Mouse (Mus musculus): ENCODE measurements around the gene Srgap2. TPM values are rescaled to one million over a fixed set of nuclear protein-coding genes. Genes with fewer than 3 reads are reported as not detected.

The Srgap2 gene
- polyA plus RNA-seq, 1 experiment from 2014 or later = 16.4 TPM

DNA sequence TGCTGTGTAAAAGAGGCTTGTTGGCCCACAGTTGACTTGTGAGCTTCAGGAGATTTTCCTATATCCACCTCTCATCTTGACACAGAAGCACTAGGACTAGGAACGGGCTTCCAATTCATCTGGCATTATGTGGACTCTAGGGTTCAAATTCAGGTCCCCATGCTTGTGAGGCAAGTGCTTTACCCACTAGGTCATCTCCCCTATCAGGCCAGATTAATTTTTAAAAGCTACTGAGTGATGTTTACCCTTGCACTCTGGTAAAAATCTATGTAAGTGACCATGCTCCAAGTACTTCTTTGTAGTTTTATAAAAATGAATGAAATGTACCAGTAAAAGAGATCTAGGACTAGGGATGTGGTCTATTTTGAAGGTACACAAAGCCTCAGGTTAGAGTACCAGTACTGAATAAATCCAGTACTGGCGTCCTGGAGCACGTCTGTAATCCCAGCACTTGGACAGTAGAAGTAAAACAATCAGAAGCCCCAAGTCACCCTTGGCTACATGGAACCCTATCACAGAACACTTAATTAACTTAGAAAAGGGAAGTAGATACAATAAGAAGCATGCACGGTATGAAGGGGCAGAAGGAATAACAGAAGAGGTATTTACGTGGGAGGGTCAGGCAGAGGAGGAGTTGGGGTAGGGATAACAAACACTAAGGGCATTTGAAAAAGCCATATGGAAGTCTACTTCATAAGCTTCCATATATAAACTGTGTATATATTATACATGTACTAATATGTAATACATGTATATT lies 40.9 kb downstream of the Srgap2 start:
- Histone ChIP-seq H3K4me3 (ENCODE audit: low read depth, low read length) (no peak overlapping the region), H3K4me2 (no peak overlapping the region), H3K9me3 (ENCODE audit: control insufficient read depth, low read length) (no peaks in the 10 kb centered on the region), H3K4me1 (ENCODE audit: control insufficient read depth, insufficient read depth, low read length) (0 out of 2 replicates have a peak, but pooled peaks cover 2% of the 10 kb centered on the region), H3K9ac (ENCODE audit: low read length) (no peak overlapping the region), H3K27ac (ENCODE audit: low read depth, low read length) (no peak overlapping the region), H3K27me3 (ENCODE audit: control insufficient read depth, insufficient read depth, low read length) (no peaks in the 10 kb centered on the region), H3K36me3 (ENCODE audit: control insufficient read depth, insufficient read depth, low read length) (no peaks in the 10 kb centered on the region)
- ATAC-seq (ENCODE audit: low FRiP score) (no peak), DNase-seq (ENCODE audit: low spot score, missing footprints) (peak; percentile 65)
- WGBS = 77% methylated on average over 5 of the region's 5 CpGs

DNA sequence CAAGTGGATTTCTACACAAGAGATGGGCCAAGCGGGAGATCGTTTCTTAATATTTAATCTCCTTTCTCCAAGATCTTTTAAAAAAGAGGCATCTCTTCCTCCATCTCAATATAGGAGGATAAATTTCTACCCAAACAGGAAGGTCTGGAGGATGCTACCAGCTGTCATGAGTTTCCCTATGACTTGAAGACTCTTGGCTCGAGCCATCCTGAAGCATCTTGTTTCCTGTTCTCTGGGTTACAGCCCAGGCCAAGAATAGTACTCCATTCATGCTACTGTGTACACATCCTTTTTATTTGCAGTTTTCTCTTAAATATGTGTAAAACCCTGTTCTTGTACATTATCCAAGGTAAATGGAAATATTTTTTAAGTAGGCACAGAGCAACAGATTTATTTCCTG lies 44.9 kb downstream of the Srgap2 start:
- 0 out of 2 replicates have a peak, but pooled peaks cover 5% of the 10 kb centered on the region for H3K9me3 ChIP-seq (ENCODE audit: control insufficient read depth, low read length)
- H3K4me2 ChIP-seq = no peak overlapping the region
- no peaks in the 10 kb centered on the region for H3K27me3 ChIP-seq (ENCODE audit: control insufficient read depth, insufficient read depth, low read length)
- no peak overlapping the region for H3K4me3 ChIP-seq (ENCODE audit: low read depth, low read length)
- H3K27ac ChIP-seq (ENCODE audit: low read depth, low read length) = no peak overlapping the region
- no peak overlapping the region for H3K9ac ChIP-seq (ENCODE audit: low read length)
- H3K4me1 ChIP-seq (ENCODE audit: control insufficient read depth, insufficient read depth, low read length) = 0 out of 2 replicates have a peak, but pooled peaks cover 2% of the 10 kb centered on the region
- ATAC-seq (ENCODE audit: low FRiP score) (no peak), DNase-seq (ENCODE audit: low spot score, missing footprints) (no peak)
- 93% methylated on average over 3 of the region's 3 CpGs for WGBS
- H3K36me3 ChIP-seq (ENCODE audit: control insufficient read depth, insufficient read depth, low read length) = no peaks in the 10 kb centered on the region

DNA sequence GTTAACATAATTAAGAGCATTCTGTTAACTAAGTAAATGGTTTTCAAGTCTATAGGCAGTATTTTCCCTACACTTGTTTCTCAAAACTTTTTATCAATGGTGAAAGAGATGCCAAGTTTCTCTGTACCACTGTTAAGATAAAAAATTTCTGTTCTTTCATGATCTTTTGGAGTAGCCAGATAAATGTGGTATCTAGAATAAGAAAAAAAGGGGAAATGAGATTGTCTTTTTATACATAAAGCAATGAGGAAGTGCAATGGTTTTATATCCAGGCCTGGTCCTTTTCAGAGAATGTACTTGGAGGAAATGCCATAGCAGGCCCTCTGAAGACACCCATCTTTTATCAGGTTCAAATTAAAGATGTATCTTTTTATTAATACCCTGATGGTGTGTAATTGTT lies 45.8 kb downstream of the Srgap2 start:
- 0 out of 2 replicates have a peak, but pooled peaks cover 5% of the 10 kb centered on the region for H3K9me3 ChIP-seq (ENCODE audit: control insufficient read depth, low read length)
- H3K27me3 ChIP-seq (ENCODE audit: control insufficient read depth, insufficient read depth, low read length) = no peaks in the 10 kb centered on the region
- DNase-seq (ENCODE audit: low spot score, missing footprints) (no peak), ATAC-seq (ENCODE audit: low FRiP score) (no peak)
- H3K9ac ChIP-seq (ENCODE audit: low read length) = no peak overlapping the region
- no peak overlapping the region for H3K4me2 ChIP-seq
- no peak overlapping the region for H3K4me3 ChIP-seq (ENCODE audit: low read depth, low read length)
- no peak overlapping the region for H3K27ac ChIP-seq (ENCODE audit: low read depth, low read length)
- H3K4me1 ChIP-seq (ENCODE audit: control insufficient read depth, insufficient read depth, low read length) = no peaks in the 10 kb centered on the region
- H3K36me3 ChIP-seq (ENCODE audit: control insufficient read depth, insufficient read depth, low read length) = no peaks in the 10 kb centered on the region

DNA sequence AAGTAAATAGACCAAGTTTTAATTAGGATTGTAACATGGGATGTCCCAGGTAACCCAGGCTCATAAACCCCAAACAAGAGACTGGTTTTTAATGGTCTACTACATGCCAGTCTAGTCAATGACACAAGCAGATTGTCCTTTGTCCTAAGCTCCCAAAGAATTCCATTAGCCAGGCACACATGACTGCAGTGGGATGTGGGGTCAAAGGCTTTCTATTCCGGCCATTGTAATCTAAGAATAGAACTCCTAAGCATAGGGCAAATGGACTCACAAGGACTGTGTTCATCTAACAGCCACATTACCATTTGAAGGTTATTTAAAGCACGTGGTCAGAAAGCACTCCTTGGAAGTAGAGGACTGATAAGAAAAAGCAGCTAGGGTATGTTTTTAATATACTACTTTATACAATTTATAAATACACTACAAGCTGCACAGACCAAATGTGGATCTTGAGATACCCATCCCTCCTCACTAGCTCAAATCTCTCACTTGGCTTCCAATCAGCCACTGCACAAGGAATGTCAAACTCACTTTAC lies 48.3 kb downstream of the Srgap2 start:
- no peak for DNase-seq (ENCODE audit: low spot score, missing footprints)
- no peaks in the 10 kb centered on the region for H3K27me3 ChIP-seq (ENCODE audit: control insufficient read depth, insufficient read depth, low read length)
- ATAC-seq (ENCODE audit: low FRiP score) = 0 out of 2 replicates have a peak, but pooled peaks have one; percentile 27

DNA sequence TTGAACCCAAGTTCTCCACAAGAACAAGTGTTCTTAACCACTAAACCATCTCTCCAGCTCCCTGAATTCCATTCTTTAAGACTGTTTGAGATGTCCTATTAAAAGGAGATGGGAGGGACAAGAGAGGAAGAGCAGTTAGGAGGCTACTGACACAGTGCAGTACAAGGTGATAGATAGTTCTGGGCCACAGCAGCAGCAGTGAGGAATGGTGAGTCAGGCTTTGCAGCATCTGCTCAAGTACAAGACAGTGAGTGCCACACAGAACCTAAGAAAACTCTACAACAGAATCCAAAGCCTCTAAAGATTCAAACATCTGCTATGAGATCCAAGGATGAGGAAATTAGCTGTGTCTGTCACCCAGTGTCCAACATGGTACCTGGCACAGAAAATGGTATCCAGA lies 51.8 kb downstream of the Srgap2 start:
- ATAC-seq (ENCODE audit: low FRiP score) (no peak), DNase-seq (ENCODE audit: low spot score, missing footprints) (no peak)
- Histone ChIP-seq H3K4me2 (no peak overlapping the region), H3K27ac (ENCODE audit: low read depth, low read length) (no peak overlapping the region), H3K9ac (ENCODE audit: low read length) (no peak overlapping the region), H3K27me3 (ENCODE audit: control insufficient read depth, insufficient read depth, low read length) (no peaks in the 10 kb centered on the region), H3K4me3 (ENCODE audit: low read depth, low read length) (no peak overlapping the region), H3K36me3 (ENCODE audit: control insufficient read depth, insufficient read depth, low read length) (no peaks in the 10 kb centered on the region), H3K4me1 (ENCODE audit: control insufficient read depth, insufficient read depth, low read length) (peaks cover 3% of the 10 kb centered on the region; the same call in 1 of the 2 replicates), H3K9me3 (ENCODE audit: control insufficient read depth, low read length) (0 out of 2 replicates have a peak, but pooled peaks cover 5% of the 10 kb centered on the region)

More for the DNA sequence above, 48.3 kb downstream of the Srgap2 start:
- Histone ChIP-seq H3K9ac (ENCODE audit: low read length) (no peak overlapping the region), H3K4me3 (ENCODE audit: low read depth, low read length) (no peak overlapping the region), H3K27ac (ENCODE audit: low read depth, low read length) (no peak overlapping the region), H3K4me2 (no peak overlapping the region), H3K9me3 (ENCODE audit: control insufficient read depth, low read length) (0 out of 2 replicates have a peak, but pooled peaks cover 5% of the 10 kb centered on the region), H3K4me1 (ENCODE audit: control insufficient read depth, insufficient read depth, low read length) (no peaks in the 10 kb centered on the region), H3K36me3 (ENCODE audit: control insufficient read depth, insufficient read depth, low read length) (no peaks in the 10 kb centered on the region)
- 36% methylated on average over 2 of the region's 2 CpGs for WGBS

DNA sequence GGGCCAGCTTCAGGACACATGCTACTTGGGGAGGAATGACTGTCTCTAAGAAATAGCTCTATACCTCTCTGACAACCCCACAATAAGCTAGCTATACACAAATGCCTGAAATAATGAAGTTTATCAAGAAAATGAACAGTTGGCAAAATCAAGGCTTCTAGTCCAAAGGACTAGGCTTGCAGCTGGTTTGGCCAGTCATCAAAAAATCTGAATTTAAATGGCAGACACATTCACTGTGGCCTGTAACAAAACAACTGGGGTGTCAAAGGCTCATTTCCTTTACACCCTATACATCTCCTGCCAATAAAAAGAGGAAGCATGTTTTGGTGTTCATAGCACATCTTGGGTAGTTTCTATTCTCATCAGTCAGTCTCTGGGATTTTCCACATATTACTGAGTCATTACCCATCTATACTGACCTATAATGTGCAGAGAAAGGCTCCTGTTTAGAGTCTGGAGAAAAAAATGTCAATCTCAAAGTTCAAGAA lies 53.5 kb downstream of the Srgap2 start:
- Histone ChIP-seq H3K9me3 (ENCODE audit: control insufficient read depth, low read length) (no peaks in the 10 kb centered on the region), H3K4me1 (ENCODE audit: control insufficient read depth, insufficient read depth, low read length) (peaks cover 3% of the 10 kb centered on the region; the same call in 1 of the 2 replicates)
- DNase-seq (ENCODE audit: low spot score, missing footprints) = no peak

DNA sequence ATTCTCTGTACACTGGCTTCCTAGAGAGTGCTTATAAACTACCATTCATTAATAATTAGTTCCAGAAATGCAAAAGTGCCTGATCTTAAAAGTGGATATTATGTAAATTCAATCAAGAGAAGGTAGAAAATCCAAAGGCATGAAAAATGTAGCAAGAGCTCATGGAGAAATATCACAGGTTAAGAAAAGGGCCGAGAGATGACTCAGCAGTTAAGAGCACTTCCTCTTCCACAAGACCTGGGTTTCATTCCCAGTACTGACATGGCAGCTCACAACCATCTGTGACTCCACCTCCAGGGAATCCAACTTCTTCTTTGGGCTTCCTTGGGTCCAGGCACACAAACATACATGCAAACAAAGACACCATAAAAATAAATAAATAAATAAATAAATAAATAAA lies 56.6 kb downstream of the Srgap2 start:
- H3K9ac ChIP-seq (ENCODE audit: low read length) = no peak overlapping the region
- H3K4me2 ChIP-seq = no peak overlapping the region
- 93% methylated on average over 1 of the region's 1 CpGs for WGBS
- ATAC-seq (ENCODE audit: low FRiP score) (no peak), DNase-seq (ENCODE audit: low spot score, missing footprints) (no peak)
- H3K36me3 ChIP-seq (ENCODE audit: control insufficient read depth, insufficient read depth, low read length) = no peaks in the 10 kb centered on the region
- no peak overlapping the region for H3K4me3 ChIP-seq (ENCODE audit: low read depth, low read length)
- H3K9me3 ChIP-seq (ENCODE audit: control insufficient read depth, low read length) = no peaks in the 10 kb centered on the region
- no peak overlapping the region for H3K27ac ChIP-seq (ENCODE audit: low read depth, low read length)
- H3K4me1 ChIP-seq (ENCODE audit: control insufficient read depth, insufficient read depth, low read length) = peaks cover 3% of the 10 kb centered on the region; the same call in 1 of the 2 replicates
- no peaks in the 10 kb centered on the region for H3K27me3 ChIP-seq (ENCODE audit: control insufficient read depth, insufficient read depth, low read length)

More for the DNA sequence above, 53.5 kb downstream of the Srgap2 start:
- Histone ChIP-seq H3K4me2 (no peak overlapping the region), H3K4me3 (ENCODE audit: low read depth, low read length) (no peak overlapping the region), H3K27ac (ENCODE audit: low read depth, low read length) (no peak overlapping the region), H3K9ac (ENCODE audit: low read length) (no peak overlapping the region), H3K36me3 (ENCODE audit: control insufficient read depth, insufficient read depth, low read length) (no peaks in the 10 kb centered on the region), H3K27me3 (ENCODE audit: control insufficient read depth, insufficient read depth, low read length) (no peaks in the 10 kb centered on the region)
- ATAC-seq (ENCODE audit: low FRiP score) = no peak

DNA sequence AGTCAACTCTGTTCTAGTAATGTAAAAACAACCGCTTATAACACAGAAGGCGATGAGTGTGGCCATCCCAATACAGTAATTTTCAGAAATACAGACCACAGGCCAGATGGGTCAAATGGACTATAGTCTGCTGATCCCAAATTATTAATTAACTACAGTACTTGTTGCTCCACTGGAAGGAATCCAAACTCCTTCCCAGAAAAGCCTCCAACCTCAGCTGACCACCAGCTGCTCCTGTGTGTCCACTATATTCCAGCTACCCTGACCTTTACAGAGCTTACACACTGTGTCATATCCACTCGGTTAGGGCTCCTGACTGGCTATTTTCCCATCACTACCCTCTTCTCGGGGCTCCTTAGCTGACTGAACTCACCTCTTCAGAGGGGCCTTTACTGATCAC lies 61.3 kb downstream of the Srgap2 start:
- H3K4me2 ChIP-seq = no peak overlapping the region
- no peaks in the 10 kb centered on the region for H3K4me1 ChIP-seq (ENCODE audit: control insufficient read depth, insufficient read depth, low read length)
- DNase-seq (ENCODE audit: low spot score, missing footprints) (no peak), ATAC-seq (ENCODE audit: low FRiP score) (no peak)
- H3K4me3 ChIP-seq (ENCODE audit: low read depth, low read length) = no peak overlapping the region
- H3K36me3 ChIP-seq (ENCODE audit: control insufficient read depth, insufficient read depth, low read length) = no peaks in the 10 kb centered on the region
- H3K9ac ChIP-seq (ENCODE audit: low read length) = no peak overlapping the region
- no peaks in the 10 kb centered on the region for H3K27me3 ChIP-seq (ENCODE audit: control insufficient read depth, insufficient read depth, low read length)
- WGBS = 91% methylated on average over 4 of the region's 4 CpGs
- no peaks in the 10 kb centered on the region for H3K9me3 ChIP-seq (ENCODE audit: control insufficient read depth, low read length)
- H3K27ac ChIP-seq (ENCODE audit: low read depth, low read length) = no peak overlapping the region

DNA sequence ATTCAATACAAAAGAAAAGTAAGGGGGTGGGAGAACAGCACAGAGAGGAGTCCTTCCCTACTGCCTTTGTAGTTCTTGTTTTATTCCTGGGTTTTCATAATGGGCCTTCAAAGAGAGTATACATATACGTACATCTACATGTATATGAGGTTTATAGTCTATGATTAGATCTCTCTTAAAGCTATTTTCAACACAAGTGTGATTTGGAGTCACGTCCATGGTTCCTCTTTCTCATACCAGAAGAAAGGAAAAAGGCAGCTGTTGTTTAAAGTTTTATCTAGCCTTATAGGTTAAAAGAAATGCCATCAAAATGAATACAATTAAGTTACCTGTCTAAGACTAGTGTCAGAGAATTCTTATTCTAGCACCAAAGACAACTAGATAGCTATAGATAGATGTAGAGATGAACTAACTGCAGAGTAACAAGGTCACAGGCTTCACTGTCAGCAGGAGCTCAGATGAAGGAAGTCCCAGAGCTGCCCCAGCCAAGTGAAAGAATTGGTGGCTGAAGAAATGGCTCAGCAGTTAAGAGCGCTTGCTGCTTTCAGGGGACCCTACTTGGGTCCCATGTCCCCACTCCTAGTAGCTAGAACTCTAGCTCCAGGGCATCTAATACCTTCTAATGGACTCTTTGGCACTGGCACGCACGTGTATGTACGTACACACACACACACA lies 63.1 kb downstream of the Srgap2 start:
- H3K27ac ChIP-seq (ENCODE audit: low read depth, low read length) = no peak overlapping the region
- H3K36me3 ChIP-seq (ENCODE audit: control insufficient read depth, insufficient read depth, low read length) = no peaks in the 10 kb centered on the region
- H3K4me1 ChIP-seq (ENCODE audit: control insufficient read depth, insufficient read depth, low read length) = no peaks in the 10 kb centered on the region
- no peaks in the 10 kb centered on the region for H3K9me3 ChIP-seq (ENCODE audit: control insufficient read depth, low read length)
- H3K4me2 ChIP-seq = no peak overlapping the region
- H3K9ac ChIP-seq (ENCODE audit: low read length) = no peak overlapping the region
- H3K27me3 ChIP-seq (ENCODE audit: control insufficient read depth, insufficient read depth, low read length) = no peaks in the 10 kb centered on the region
- DNase-seq (ENCODE audit: low spot score, missing footprints) (no peak), ATAC-seq (ENCODE audit: low FRiP score) (no peak)
- 96% methylated on average over 6 of the region's 6 CpGs for WGBS
- no peak overlapping the region for H3K4me3 ChIP-seq (ENCODE audit: low read depth, low read length)

All from midbrain, embryonic 11.5 days (tissue).